Mouse (Mus musculus) heart, postnatal 10 days (tissue): ENCODE data around the gene Ophn1. TPM values are rescaled to one million over a fixed set of nuclear protein-coding genes. Genes with fewer than 3 reads are reported as not detected.

Experiments
- DNase-seq, 2 experiments: peaks; one replicate each; pipeline ENCODE4 v3.0.0; 2021
- intact Hi-C: fragments of 180-260 bp; cut with DNase I; formaldehyde crosslinking; loops from one replicate; pipeline ENCODE4 v1.15.1; 2025
- total RNA-seq, 2 experiments: library from RNA; stranded (reverse); gene quantifications; 2 replicates each; pipeline ENCODE4 v1.2.3; 2021

Gene Ophn1
- total RNA-seq, 2 experiments from 2014 or later, result 10.9 to 12.2 TPM

GRCm38 (mm10) chrX:98850869-98851268 is 40.0 kb downstream of the Ophn1 start:
- no peak for DNase-seq
- intact Hi-C loops, result no loop called here

- intact Hi-C loops, result no loop called here
- DNase-seq, result no peak
These were observed 49.2 kb downstream of the Ophn1 start for GRCm38 (mm10) chrX:98841606-98842005.

DNA sequence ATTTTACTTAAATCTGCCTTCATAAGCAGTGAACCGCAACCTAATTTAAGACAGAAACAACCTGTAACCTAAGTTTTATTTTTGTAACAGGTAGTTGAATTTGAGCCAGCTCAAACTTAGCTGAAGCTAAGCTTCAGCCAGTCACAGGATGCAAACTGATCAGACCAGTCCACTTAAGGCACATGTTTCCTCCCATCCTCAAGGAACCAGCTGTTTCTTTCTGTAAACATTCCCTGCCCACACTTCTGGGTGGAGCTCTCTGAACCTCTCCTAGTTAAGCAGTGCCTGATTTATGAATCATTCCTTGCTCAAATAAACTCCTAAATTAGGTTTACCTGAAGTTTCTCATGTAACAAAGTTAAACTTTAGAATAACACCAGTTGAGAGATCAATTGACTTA is 54.8 kb downstream of the Ophn1 start:
- intact Hi-C loops, result no loop called here
- no peak for DNase-seq

DNA sequence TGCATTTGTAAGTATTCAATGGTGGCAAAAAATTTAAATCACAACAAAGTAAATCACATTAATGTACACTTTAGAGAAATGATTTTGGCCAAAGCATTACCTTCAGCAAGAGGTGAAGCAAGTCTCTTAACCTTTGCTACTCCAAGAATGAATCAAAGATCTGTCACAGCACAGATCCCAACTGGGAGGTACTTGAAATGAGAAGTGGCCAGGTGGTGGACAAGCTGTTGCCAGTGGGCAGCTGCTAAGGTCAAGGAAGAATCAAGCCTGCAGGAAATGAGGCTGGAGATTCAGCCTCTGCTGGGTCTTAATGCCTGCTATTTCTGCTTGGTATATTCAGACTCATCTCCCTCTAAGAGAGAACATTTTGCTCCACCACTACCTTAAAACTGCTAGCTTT is 87.0 kb downstream of the Ophn1 start:
- no peak for DNase-seq
- intact Hi-C loops, result no loop called here

GRCm38 (mm10) chrX:98774247-98774950 is 116.4 kb downstream of the Ophn1 start:
- intact Hi-C loops, result no loop called here
- DNase-seq, result no peak

DNA sequence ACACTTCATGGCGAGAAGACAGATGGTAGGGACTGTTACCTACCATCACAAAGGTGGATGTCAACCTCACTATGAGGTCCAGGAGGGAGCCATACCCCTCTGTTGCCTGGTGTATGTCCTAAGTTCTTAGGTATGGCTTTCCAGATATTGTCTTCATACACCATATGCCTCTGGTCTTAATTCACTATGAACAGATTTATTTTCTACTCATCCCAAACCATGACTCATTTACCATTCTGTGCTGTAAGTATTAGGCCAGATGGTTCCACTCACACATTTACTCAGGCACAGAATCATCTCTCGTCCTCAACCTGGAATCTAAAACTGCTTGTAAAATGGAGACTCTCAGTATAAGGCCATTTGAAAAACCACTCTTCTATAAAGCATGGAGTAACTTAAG is 135.7 kb downstream of the Ophn1 start:
- intact Hi-C loops, result no loop called here
- DNase-seq, result no peak

- intact Hi-C loops, result no loop called here
- no peak for DNase-seq
These were observed 139.5 kb downstream of the Ophn1 start for GRCm38 (mm10) chrX:98751279-98751817.

GRCm38 (mm10) chrX:98736758-98737157 is 154.1 kb downstream of the Ophn1 start:
- intact Hi-C loops, result loop anchor here (10.0 kb wide), 2 partner anchors 62 to 158 kb away; partner anchors contain the start of gene Ophn1
- DNase-seq, result no peak

DNA sequence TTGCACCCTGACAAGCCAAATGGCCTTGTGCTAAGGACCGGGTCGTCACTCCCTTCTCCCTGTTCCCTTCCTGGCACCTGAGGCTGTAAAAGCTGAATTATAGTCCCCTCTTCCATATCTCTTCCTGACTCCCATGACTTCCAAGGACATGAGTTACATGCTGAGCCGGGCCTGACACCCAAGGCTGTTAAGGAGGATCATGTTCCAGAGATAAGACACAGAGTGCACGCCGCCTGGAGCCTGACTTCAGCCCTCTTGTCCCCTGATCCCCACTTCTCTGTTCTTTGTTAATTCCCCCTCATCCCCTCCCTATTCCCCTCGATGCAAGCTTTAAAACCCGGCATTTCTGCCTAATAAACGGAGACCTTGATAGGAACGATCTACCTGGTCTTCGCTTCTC is 167.8 kb downstream of the Ophn1 start:
- intact Hi-C loops, result no loop called here
- DNase-seq, result no peak

GRCm38 (mm10) chrX:98707766-98708165 is 183.1 kb downstream of the Ophn1 start:
- intact Hi-C loops, result no loop called here

GRCm38 (mm10) chrX:98701635-98702034 is 189.2 kb downstream of the Ophn1 start:
- intact Hi-C loops, result loop anchor here (1.0 to 5.0 kb wide), 4 partner anchors 166 to 236 kb away; partner anchors contain the start of genes Ophn1 and Yipf6
- DNase-seq, result peak; percentile 45 to 60

More at GRCm38 (mm10) chrX:98707766-98708165, 183.1 kb downstream of the Ophn1 start:
- peak; percentile 1 to 6 for DNase-seq

DNA sequence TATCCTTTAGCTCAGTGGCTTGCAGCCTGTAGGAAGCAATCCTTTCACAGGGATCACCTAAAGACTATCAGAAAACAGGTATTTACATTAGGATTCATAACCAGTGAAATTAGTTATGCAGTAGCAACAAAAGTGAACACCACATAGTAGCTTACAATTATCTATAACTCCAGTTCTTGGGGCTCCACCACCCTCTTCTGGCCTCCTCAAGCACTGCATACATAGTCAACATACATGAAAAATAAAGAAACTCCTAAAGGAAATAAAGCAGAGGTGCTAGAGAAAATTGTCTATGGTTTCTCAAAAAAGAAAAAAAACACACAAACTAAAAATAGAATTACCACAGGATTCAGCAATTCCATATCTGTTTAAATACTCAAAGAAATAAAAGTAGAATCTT is 208.2 kb downstream of the Ophn1 start:
- peak; percentile 11 to 16 for DNase-seq
- intact Hi-C loops, result loop anchor here (5.0 kb wide), 1 partner anchor 1780 kb away; no protein-coding TSS in a partner anchor

DNA sequence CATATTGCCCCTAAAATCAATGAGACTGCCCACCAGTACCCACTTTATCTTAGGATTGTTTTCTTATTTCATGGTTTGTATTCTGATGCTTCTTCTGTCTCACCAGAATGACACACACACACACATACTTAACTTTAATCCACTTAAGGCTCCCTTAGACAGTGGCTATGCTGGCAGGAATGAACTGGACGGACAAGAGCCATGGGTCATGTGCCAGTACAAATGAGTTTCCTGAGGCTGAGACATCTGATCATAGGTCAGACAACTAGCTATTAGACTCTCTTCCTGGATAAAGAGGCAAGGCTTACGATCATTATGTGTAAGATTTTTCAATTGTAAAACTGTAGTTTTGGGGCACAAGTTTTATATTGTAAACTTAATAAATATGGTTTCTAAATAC is 209.5 kb downstream of the Ophn1 start:
- intact Hi-C loops, result loop anchor here (5.0 kb wide), 1 partner anchor 1779 kb away; no protein-coding TSS in a partner anchor
- DNase-seq, result no peak

DNA sequence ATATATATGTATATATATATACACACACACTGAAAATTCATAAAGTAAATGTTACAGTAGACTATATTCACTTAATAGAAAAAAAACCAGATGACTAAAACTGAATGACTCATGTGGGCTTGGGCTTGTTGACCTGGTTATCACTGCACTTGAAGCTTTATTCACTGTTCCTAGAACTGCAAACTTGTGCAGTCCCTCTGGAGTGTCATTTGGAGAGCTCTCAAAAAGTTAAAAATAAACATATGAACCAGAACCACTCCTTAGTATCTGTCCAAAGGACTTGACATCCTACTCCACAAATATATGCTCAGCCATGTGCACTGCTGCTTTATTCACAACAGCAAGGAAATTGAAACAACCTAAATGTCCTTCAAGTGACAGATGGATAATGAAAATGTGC is 219.8 kb downstream of the Ophn1 start:
- DNase-seq, result peak; percentile 7 to 24
- intact Hi-C loops, result loop anchor here (10.0 kb wide), 1 partner anchor 64 kb away; no protein-coding TSS in a partner anchor

DNA sequence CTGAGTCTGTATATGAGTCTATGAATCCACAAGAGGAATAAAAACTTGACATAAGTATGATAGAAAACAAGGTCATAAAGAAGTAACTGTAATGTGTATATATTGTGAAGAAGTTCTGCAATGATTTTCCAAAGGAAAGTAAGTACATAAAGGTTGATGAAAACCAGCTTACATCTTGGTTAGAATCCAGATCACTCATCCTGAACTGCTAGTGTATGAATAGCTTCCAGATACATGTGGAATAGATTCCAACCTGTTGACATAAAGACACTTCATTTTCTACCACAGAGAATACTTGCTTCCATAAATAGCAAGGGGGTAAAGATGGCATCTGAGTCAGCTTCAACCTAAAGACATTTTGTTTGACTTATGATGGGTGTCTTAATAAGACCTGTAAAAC is 239.4 kb downstream of the Ophn1 start:
- no peak for DNase-seq
- intact Hi-C loops, result no loop called here

GRCm38 (mm10) chrX:98628666-98629404 is 262.0 kb downstream of the Ophn1 start:
- intact Hi-C loops, result no loop called here
- no peak for DNase-seq

DNA sequence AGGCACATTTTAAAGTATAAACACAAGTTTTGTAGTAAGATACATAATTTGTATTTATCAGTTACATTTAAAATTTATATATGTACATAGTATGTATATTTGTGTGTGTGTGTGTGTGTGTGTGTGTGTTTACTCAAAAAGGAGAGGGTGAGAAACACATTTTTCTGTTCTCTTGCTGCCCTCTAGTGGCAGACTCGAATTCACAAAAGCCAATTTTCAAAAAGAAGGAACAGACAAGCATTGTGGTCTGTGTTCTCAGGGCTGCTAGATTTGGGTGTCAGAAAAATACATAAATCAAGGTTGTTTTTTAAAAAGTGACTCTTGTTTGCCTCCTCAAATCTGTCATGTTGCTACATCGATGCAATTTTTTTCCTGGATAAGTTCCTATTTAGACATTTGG is 272.0 kb downstream of the Ophn1 start:
- peak; percentile 32 to 57 for DNase-seq
- intact Hi-C loops, result loop anchor here (5.0 kb wide), 2 partner anchors 897 to 1187 kb away; no protein-coding TSS in a partner anchor

GRCm38 (mm10) chrX:98617426-98617825 is 273.4 kb downstream of the Ophn1 start:
- intact Hi-C loops, result loop anchor here (5.0 kb wide), 2 partner anchors 895 to 1185 kb away; no protein-coding TSS in a partner anchor
- DNase-seq, result peak in 1 of 2 experiments; percentile 1

DNA sequence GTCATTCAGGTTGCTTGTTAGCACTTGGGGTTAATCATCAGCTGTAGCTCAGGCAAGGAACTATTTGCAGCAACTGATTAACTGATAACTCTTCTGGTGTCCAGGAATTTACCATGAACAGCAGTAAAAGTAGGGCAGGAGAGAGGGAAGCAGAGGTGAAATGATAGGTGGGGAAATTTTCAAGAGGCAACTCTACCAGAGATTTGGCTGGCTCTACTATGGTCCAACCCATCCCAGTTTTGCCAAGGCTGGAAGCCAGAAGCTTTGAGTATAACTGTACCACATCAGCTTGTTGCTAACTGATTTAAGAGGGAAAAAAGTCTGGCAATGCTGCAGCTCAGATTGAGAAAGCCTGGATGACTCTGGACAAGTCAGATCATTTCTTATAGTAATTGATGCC is 316.6 kb downstream of the Ophn1 start:
- intact Hi-C loops, result no loop called here
- DNase-seq, result no peak

DNA sequence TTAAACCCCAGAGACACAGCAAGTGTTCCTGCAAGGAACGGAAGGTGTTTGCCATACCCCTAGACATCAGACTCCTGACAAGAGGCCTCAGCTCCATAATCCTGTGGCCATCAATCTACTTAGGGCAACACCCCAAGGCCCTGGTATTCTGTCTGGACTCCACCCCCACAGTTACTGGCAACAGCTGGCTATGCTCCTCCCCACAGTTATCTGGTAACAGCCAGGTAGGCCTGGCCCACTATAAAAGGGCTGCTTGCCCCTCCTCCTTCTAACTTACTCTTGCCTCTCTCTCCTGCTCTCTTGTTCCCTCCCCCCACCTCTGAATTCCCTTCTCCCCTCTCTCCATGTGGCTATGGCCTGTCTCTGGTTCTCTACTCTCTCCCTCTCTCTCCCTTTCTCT is 344.4 kb downstream of the Ophn1 start:
- intact Hi-C loops, result no loop called here
- no peak for DNase-seq

DNA sequence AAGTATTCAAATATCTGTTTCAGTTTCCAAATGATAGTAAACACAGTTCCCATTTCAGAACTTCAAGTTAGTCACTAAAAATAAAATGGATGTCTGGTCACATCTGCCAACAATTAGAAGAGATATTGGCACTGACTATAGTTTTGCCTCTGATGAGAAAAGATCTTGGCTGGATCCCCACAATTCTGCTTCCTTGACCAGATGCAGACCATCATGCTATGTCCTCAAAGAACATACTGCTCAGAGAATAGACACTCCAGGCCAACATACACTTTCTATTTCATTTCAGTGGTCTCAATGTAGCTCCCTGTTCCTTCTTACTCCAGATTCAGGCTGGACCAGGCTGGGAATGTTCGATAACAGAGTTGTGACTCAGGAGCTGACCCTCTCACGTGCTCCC is 375.5 kb downstream of the Ophn1 start:
- intact Hi-C loops, result no loop called here
- DNase-seq, result peak; percentile 1 to 25
